16 mouse cellular contexts compared by ENCODE assay signal in genomic region chr7:24853695-24854094, GRCm38 (mm10). TPM values are rescaled to one million over a fixed set of nuclear protein-coding genes. Genes with fewer than 3 reads are reported as not detected.
DNase-seq lines count a peak whose midpoint lies in the region; ATAC-seq lines count a peak whose summit lies in the region.
"Had no signal": no experiment of that assay in that cellular context is flagged by ENCODE, and none has a peak within 500 bp of the region (broad histone marks: within the 10 kb centered on the region; RNA-seq: fewer than 3 reads in every experiment).

No protein-coding gene starts in this region.

- DNase-seq in heart, adult 11 months: peak; percentile 61
- no peak for DNase-seq in heart, adult 8-10 months (ENCODE audit: low spot score)
- no peak for DNase-seq in midbrain, embryonic 11.5 days (ENCODE audit: low spot score, missing footprints)
- no peak for DNase-seq in embryonic facial prominence, embryonic 11.5 days (ENCODE audit: low spot score)
- DNase-seq in gastrocnemius, adult 8-10 months (ENCODE audit: low spot score in 2 of 2): no peak
- no peak for DNase-seq in urinary bladder, postnatal 4 days (ENCODE audit: low spot score in 2 of 2)
- DNase-seq: adrenal gland, adult 8-10 months; cerebellum, adult 11 months; heart, adult 2 months; kidney, postnatal 36 days; spleen, adult 18-20 months had no signal

- ATAC-seq in midbrain, embryonic 11.5 days (ENCODE audit: low FRiP score): no peak
- ATAC-seq in midbrain, embryonic 13.5 days: no peak
- no peak for ATAC-seq in embryonic facial prominence, embryonic 11.5 days (replicated peaks; ENCODE audit: insufficient number of reproducible peaks, low FRiP score, low TSS enrichment, low read depth)
- no peak for ATAC-seq in liver, embryonic 16.5 days (ENCODE audit: low read depth)

- H3K27ac ChIP-seq in midbrain, embryonic 11.5 days (ENCODE audit: low read depth, low read length): no peak overlapping the region
- H3K27ac ChIP-seq in midbrain, embryonic 13.5 days: no peak overlapping the region
- 0 out of 2 replicates have a peak overlapping the region, but pooled peaks have one; percentile 28 for H3K27ac ChIP-seq in embryonic facial prominence, embryonic 11.5 days (replicated peaks; ENCODE audit: low read depth, low read length)
- peak overlapping the region; percentile 100 for H3K27ac ChIP-seq in liver, embryonic 16.5 days (ENCODE audit: low read length)
- H3K27ac ChIP-seq: heart, adult 2 months; left cerebral cortex, adult 2 months had no signal

- H3K4me1 ChIP-seq in midbrain, embryonic 11.5 days (ENCODE audit: control insufficient read depth, insufficient read depth, low read length): no peaks in the 10 kb centered on the region
- peaks cover 6% of the 10 kb centered on the region; the same call in 1 of the 2 replicates for H3K4me1 ChIP-seq in midbrain, embryonic 13.5 days (replicated peaks)
- H3K4me1 ChIP-seq in embryonic facial prominence, embryonic 11.5 days (ENCODE audit: control insufficient read depth, insufficient read depth, low read length): no peaks in the 10 kb centered on the region
- peaks cover 69% of the 10 kb centered on the region for H3K4me1 ChIP-seq in liver, embryonic 16.5 days (ENCODE audit: control insufficient read depth, low read depth, low read length)

- no peaks in the 10 kb centered on the region for H3K36me3 ChIP-seq in midbrain, embryonic 11.5 days (ENCODE audit: control insufficient read depth, insufficient read depth, low read length)
- H3K36me3 ChIP-seq in midbrain, embryonic 13.5 days: no peaks in the 10 kb centered on the region
- no peaks in the 10 kb centered on the region for H3K36me3 ChIP-seq in embryonic facial prominence, embryonic 11.5 days (replicated peaks; ENCODE audit: control insufficient read depth, insufficient read depth, low read depth, low read length)
- no peaks in the 10 kb centered on the region for H3K36me3 ChIP-seq in liver, embryonic 16.5 days (ENCODE audit: control insufficient read depth, insufficient read depth)

- no peaks in the 10 kb centered on the region for H3K9me3 ChIP-seq in midbrain, embryonic 11.5 days (ENCODE audit: control insufficient read depth, low read length)
- no peaks in the 10 kb centered on the region for H3K9me3 ChIP-seq in midbrain, embryonic 13.5 days
- no peaks in the 10 kb centered on the region for H3K9me3 ChIP-seq in embryonic facial prominence, embryonic 11.5 days (replicated peaks; ENCODE audit: control insufficient read depth, low read length)
- H3K9me3 ChIP-seq in liver, embryonic 16.5 days (replicated peaks; ENCODE audit: control insufficient read depth, low read length): no peaks in the 10 kb centered on the region

- H3K4me2 ChIP-seq in midbrain, embryonic 11.5 days: no peak overlapping the region
- no peak overlapping the region for H3K4me2 ChIP-seq in midbrain, embryonic 13.5 days (replicated peaks)
- H3K4me2 ChIP-seq in embryonic facial prominence, embryonic 11.5 days (ENCODE audit: low read depth, low read length): no peak overlapping the region
- H3K4me2 ChIP-seq in liver, embryonic 16.5 days (ENCODE audit: low read depth, low read length): peak overlapping the region; percentile 70

- 56% methylated on average over 7 of the region's 7 CpGs for WGBS in midbrain, embryonic 11.5 days
- 53% methylated on average over 7 of the region's 7 CpGs for WGBS in midbrain, embryonic 13.5 days
- 24% methylated on average over 7 of the region's 7 CpGs for WGBS in embryonic facial prominence, embryonic 11.5 days
- WGBS in liver, embryonic 16.5 days (ENCODE audit: insufficient replicate concordance): 38% methylated on average over 7 of the region's 7 CpGs

- H3K9ac ChIP-seq in midbrain, embryonic 11.5 days (ENCODE audit: low read length): peak overlapping the region; percentile 18; the same call in 1 of the 2 replicates
- H3K9ac ChIP-seq in midbrain, embryonic 13.5 days (replicated peaks): no peak overlapping the region
- peak overlapping the region; percentile 25; the same call in 1 of the 2 replicates for H3K9ac ChIP-seq in embryonic facial prominence, embryonic 11.5 days (replicated peaks; ENCODE audit: low read length)
- peak overlapping the region; percentile 60 for H3K9ac ChIP-seq in liver, embryonic 16.5 days (ENCODE audit: low read depth, low read length)

- H3K27me3 ChIP-seq in midbrain, embryonic 11.5 days (ENCODE audit: control insufficient read depth, insufficient read depth, low read length): no peaks in the 10 kb centered on the region
- H3K27me3 ChIP-seq in midbrain, embryonic 13.5 days: no peaks in the 10 kb centered on the region
- H3K27me3 ChIP-seq in embryonic facial prominence, embryonic 11.5 days (ENCODE audit: control insufficient read depth, insufficient read depth, low read length): no peaks in the 10 kb centered on the region
- no peaks in the 10 kb centered on the region for H3K27me3 ChIP-seq in liver, embryonic 16.5 days (ENCODE audit: control insufficient read depth, insufficient read depth, low read depth, low read length)

- H3K4me3 ChIP-seq in midbrain, embryonic 11.5 days (ENCODE audit: low read depth, low read length): no peak overlapping the region
- H3K4me3 ChIP-seq in midbrain, embryonic 13.5 days (replicated peaks): no peak overlapping the region
- no peak overlapping the region for H3K4me3 ChIP-seq in embryonic facial prominence, embryonic 11.5 days (ENCODE audit: low read depth, low read length)
- peak overlapping the region; percentile 31 for H3K4me3 ChIP-seq in liver, embryonic 16.5 days (ENCODE audit: low read depth, low read length)
- H3K4me3 ChIP-seq: heart, adult 2 months; left cerebral cortex, adult 2 months had no signal

RNA-seq across cellular contexts. Expression of gene Gm9844, which starts 8.3 kb away (rescaled TPM):
- total RNA-seq in heart, adult 8-10 months (2022): not detected
- polyA plus RNA-seq in midbrain, embryonic 11.5 days (2014; fragmentation: Nextera tagmentation; extraction: Ambion mirVana): 19.9 and 20.6 TPM in 2 replicates
- 28.4 and 41.5 TPM in 2 replicates for polyA plus RNA-seq in midbrain, embryonic 13.5 days (2015; fragmentation: Nextera tagmentation; extraction: Ambion mirVana)
- polyA plus RNA-seq in embryonic facial prominence, embryonic 11.5 days (2014; fragmentation: Nextera tagmentation; extraction: Ambion mirVana): 20.6 and 26.5 TPM in 2 replicates
- 1.2 and 1.4 TPM in 2 replicates for polyA plus RNA-seq in liver, embryonic 16.5 days (2015; fragmentation: Nextera tagmentation; extraction: Ambion mirVana)
- total RNA-seq in gastrocnemius, adult 8-10 months (2022): not detected
- total RNA-seq: adrenal gland, adult 8-10 months; heart, adult 2 months had no signal

RNA-seq across cellular contexts. Expression of gene Lypd4, which starts 16.0 kb away (rescaled TPM):
- not detected for total RNA-seq in heart, adult 8-10 months (2022)
- not detected in 2 replicates for polyA plus RNA-seq in midbrain, embryonic 11.5 days (2014; fragmentation: Nextera tagmentation; extraction: Ambion mirVana)
- polyA plus RNA-seq in midbrain, embryonic 13.5 days (2015; fragmentation: Nextera tagmentation; extraction: Ambion mirVana): not detected in 2 replicates
- not detected in 2 replicates for polyA plus RNA-seq in embryonic facial prominence, embryonic 11.5 days (2014; fragmentation: Nextera tagmentation; extraction: Ambion mirVana)
- not detected in 2 replicates for polyA plus RNA-seq in liver, embryonic 16.5 days (2015; fragmentation: Nextera tagmentation; extraction: Ambion mirVana)
- not detected for total RNA-seq in gastrocnemius, adult 8-10 months (2022)
- total RNA-seq: adrenal gland, adult 8-10 months; heart, adult 2 months; left cerebral cortex, adult 2 months had no signal
- polyA plus RNA-seq: lung, embryonic 16.5 days; thymus, postnatal 0 days had no signal

RNA-seq across cellular contexts. Expression of gene Dmrtc2, which starts 16.2 kb away (rescaled TPM):
- not detected for total RNA-seq in heart, adult 8-10 months (2022)
- not detected in 2 replicates for polyA plus RNA-seq in midbrain, embryonic 11.5 days (2014; fragmentation: Nextera tagmentation; extraction: Ambion mirVana)
- polyA plus RNA-seq in midbrain, embryonic 13.5 days (2015; fragmentation: Nextera tagmentation; extraction: Ambion mirVana): not detected in 2 replicates
- not detected in 2 replicates for polyA plus RNA-seq in embryonic facial prominence, embryonic 11.5 days (2014; fragmentation: Nextera tagmentation; extraction: Ambion mirVana)
- polyA plus RNA-seq in liver, embryonic 16.5 days (2015; fragmentation: Nextera tagmentation; extraction: Ambion mirVana): not detected in 2 replicates
- not detected for total RNA-seq in gastrocnemius, adult 8-10 months (2022)
- total RNA-seq: adrenal gland, adult 8-10 months; heart, adult 2 months; left cerebral cortex, adult 2 months had no signal
- polyA plus RNA-seq: heart, adult 2 months; lung, embryonic 16.5 days had no signal

RNA-seq across cellular contexts. Expression of gene Rps19, which starts 30.5 kb away (rescaled TPM):
- total RNA-seq in heart, adult 8-10 months (2022): 100 to 1,000 TPM; 468 to 567 (median 530) TPM
- polyA plus RNA-seq in midbrain, embryonic 11.5 days (2014; fragmentation: Nextera tagmentation; extraction: Ambion mirVana): 1,753 and 1,929 TPM in 2 replicates
- 1,308 and 1,443 TPM in 2 replicates for polyA plus RNA-seq in midbrain, embryonic 13.5 days (2015; fragmentation: Nextera tagmentation; extraction: Ambion mirVana)
- polyA plus RNA-seq in embryonic facial prominence, embryonic 11.5 days (2014; fragmentation: Nextera tagmentation; extraction: Ambion mirVana): 2,121 and 2,269 TPM in 2 replicates
- polyA plus RNA-seq in liver, embryonic 16.5 days (2015; fragmentation: Nextera tagmentation; extraction: Ambion mirVana): 1,002 and 1,147 TPM in 2 replicates
- total RNA-seq in gastrocnemius, adult 8-10 months (2022): 100 to 1,000 TPM; 382 to 444 (median 398) TPM

RNA-seq across cellular contexts. Expression of gene Cd79a, which starts 43.5 kb away (rescaled TPM):
- 1 to 10 TPM in 1 of 4 experiments, under 1 TPM in 3; 0.35 to 2.1 (median 0.66) TPM for total RNA-seq in heart, adult 8-10 months (2022)
- polyA plus RNA-seq in midbrain, embryonic 11.5 days (2014; fragmentation: Nextera tagmentation; extraction: Ambion mirVana): 0.12 and 0.14 TPM in 2 replicates
- 0.35 and 0.40 TPM in 2 replicates for polyA plus RNA-seq in midbrain, embryonic 13.5 days (2015; fragmentation: Nextera tagmentation; extraction: Ambion mirVana)
- polyA plus RNA-seq in embryonic facial prominence, embryonic 11.5 days (2014; fragmentation: Nextera tagmentation; extraction: Ambion mirVana): 0.20 and 0.28 TPM in 2 replicates
- polyA plus RNA-seq in liver, embryonic 16.5 days (2015; fragmentation: Nextera tagmentation; extraction: Ambion mirVana): 10.5 and 13.9 TPM in 2 replicates
- under 1 TPM in 2 of 4 experiments, not detected in 2; 0.17 to 0.19 TPM for total RNA-seq in gastrocnemius, adult 8-10 months (2022)

Comparison
In these comparisons a context has a peak if more than half of its experiments do, and no peak if none do; other contexts are left out.
1. H3K27ac ChIP-seq: peak in embryonic facial prominence, embryonic 11.5 days (single experiment) and liver, embryonic 16.5 days (single experiment); none in midbrain, embryonic 11.5 days (single experiment) and midbrain, embryonic 13.5 days (single experiment).